ENCODE assay signal across 8 mouse cellular contexts in genomic region chr11:80779527-80780344, GRCm38 (mm10). TPM values are rescaled to one million over a fixed set of nuclear protein-coding genes. Genes with fewer than 3 reads are reported as not detected.
DNase-seq lines count a peak whose midpoint lies in the region; ATAC-seq and TF ChIP-seq lines count a peak whose summit lies in the region.

TSS of gene Myo1d (minus strand) at chr11:80780025.

- ATAC-seq in heart, embryonic 11.5 days (replicated peaks; ENCODE audit: insufficient number of reproducible peaks, low FRiP score, low TSS enrichment), result peak; percentile 98
- ATAC-seq in kidney, embryonic 15.5 days (replicated peaks; ENCODE audit: low FRiP score), result peak; percentile 95
- peak; percentile 94 for ATAC-seq in limb, embryonic 15.5 days (ENCODE audit: insufficient number of reproducible peaks, low FRiP score, low TSS enrichment, low read depth)

- no peaks in the 10 kb centered on the region for H3K79me3 ChIP-seq in C2C12 (ENCODE audit: low read depth)

- 1% methylated on average over 74 of the region's 87 CpGs for WGBS in heart, embryonic 11.5 days (ENCODE audit: insufficient replicate concordance)
- WGBS in kidney, embryonic 15.5 days, result under 1% methylated on average over 83 of the region's 87 CpGs
- 1% methylated on average over 77 of the region's 87 CpGs for WGBS in limb, embryonic 15.5 days

- peak within 1 kb of the TSS; percentile 48 for H3K4me3 ChIP-seq in C2C12 (ENCODE audit: insufficient read depth, poor library complexity, severe bottlenecking)
- H3K4me3 ChIP-seq in erythroblast, embryonic 14.5 days (replicated peaks), result peak within 1 kb of the TSS; percentile 88
- peak within 1 kb of the TSS; percentile 88 for H3K4me3 ChIP-seq in heart, embryonic 11.5 days (ENCODE audit: low read depth, low read length)
- H3K4me3 ChIP-seq in kidney, embryonic 15.5 days (replicated peaks), result peak within 1 kb of the TSS; percentile 82
- peak within 1 kb of the TSS; percentile 70 for H3K4me3 ChIP-seq in limb, embryonic 15.5 days

- H3K79me2 ChIP-seq in C2C12 (ENCODE audit: control insufficient read depth, insufficient read depth), result no peaks in the 10 kb centered on the region

- H3K9me3 ChIP-seq in erythroblast, embryonic 14.5 days (ENCODE audit: control insufficient read depth, low read length), result no peaks in the 10 kb centered on the region
- no peaks in the 10 kb centered on the region for H3K9me3 ChIP-seq in heart, embryonic 11.5 days (replicated peaks; ENCODE audit: control insufficient read depth, low read length)
- no peaks in the 10 kb centered on the region for H3K9me3 ChIP-seq in kidney, embryonic 15.5 days (replicated peaks)
- no peaks in the 10 kb centered on the region for H3K9me3 ChIP-seq in limb, embryonic 15.5 days

- H3K27ac ChIP-seq in heart, embryonic 11.5 days (ENCODE audit: low read depth, low read length), result peak within 1 kb of the TSS; percentile 66
- H3K27ac ChIP-seq in kidney, embryonic 15.5 days, result peak within 1 kb of the TSS; percentile 88
- H3K27ac ChIP-seq in limb, embryonic 15.5 days, result peak within 1 kb of the TSS; percentile 65

- peak; percentile 98 for TF ChIP-seq CTCF in C2C12 (IDR thresholded peaks at IDR 0.05; ENCODE audit: control insufficient read depth, insufficient read depth, insufficient read length)

- H3ac ChIP-seq in C2C12 (ENCODE audit: control insufficient read depth, insufficient read length, low read depth), result peak within 1 kb of the TSS; percentile 52

- peak within 1 kb of the TSS; percentile 78 for H3K9ac ChIP-seq in heart, embryonic 11.5 days (ENCODE audit: low read depth, low read length)
- peak within 1 kb of the TSS; percentile 66 for H3K9ac ChIP-seq in kidney, embryonic 15.5 days
- peak within 1 kb of the TSS; percentile 55; the same call in 1 of the 2 replicates for H3K9ac ChIP-seq in limb, embryonic 15.5 days

- H3K4me2 ChIP-seq in heart, embryonic 11.5 days, result peak within 1 kb of the TSS; percentile 95
- peak within 1 kb of the TSS; percentile 88 for H3K4me2 ChIP-seq in kidney, embryonic 15.5 days
- H3K4me2 ChIP-seq in limb, embryonic 15.5 days, result peak within 1 kb of the TSS; percentile 85

- DNase-seq in brain, embryonic 18.5 days (ENCODE audit: low read depth, low spot score), result peak; percentile 42
- peak; percentile 17 to 32 for DNase-seq in monocyte, adult 2 months (ENCODE audit: low read depth in 1 of 2, low spot score in 2 of 2)
- DNase-seq in spleen, postnatal 14 days (ENCODE audit: low spot score in 2 of 2), result peak; percentile 81 to 89

- H3K36me3 ChIP-seq in C2C12 (ENCODE audit: control insufficient read depth, insufficient read depth), result no peaks in the 10 kb centered on the region
- no peaks in the 10 kb centered on the region for H3K36me3 ChIP-seq in erythroblast, embryonic 14.5 days (ENCODE audit: control insufficient read depth)
- no peaks in the 10 kb centered on the region for H3K36me3 ChIP-seq in heart, embryonic 11.5 days (ENCODE audit: control insufficient read depth, insufficient read depth, low read length)
- no peaks in the 10 kb centered on the region for H3K36me3 ChIP-seq in kidney, embryonic 15.5 days
- H3K36me3 ChIP-seq in limb, embryonic 15.5 days, result no peaks in the 10 kb centered on the region

- peaks cover 62% of the 10 kb centered on the region for H3K4me1 ChIP-seq in erythroblast, embryonic 14.5 days (ENCODE audit: control insufficient read depth)
- H3K4me1 ChIP-seq in heart, embryonic 11.5 days (ENCODE audit: control insufficient read depth, insufficient read depth, low read length), result peaks cover 4% of the 10 kb centered on the region
- peaks cover 21% of the 10 kb centered on the region for H3K4me1 ChIP-seq in kidney, embryonic 15.5 days
- H3K4me1 ChIP-seq in limb, embryonic 15.5 days, result peaks cover 13% of the 10 kb centered on the region

- no peaks in the 10 kb centered on the region for H3K27me3 ChIP-seq in C2C12 (ENCODE audit: control insufficient read depth, insufficient read depth, insufficient read length)
- H3K27me3 ChIP-seq in erythroblast, embryonic 14.5 days (ENCODE audit: control insufficient read depth), result peaks cover 26% of the 10 kb centered on the region
- H3K27me3 ChIP-seq in heart, embryonic 11.5 days (ENCODE audit: control insufficient read depth, insufficient read depth, low read length), result no peaks in the 10 kb centered on the region
- H3K27me3 ChIP-seq in kidney, embryonic 15.5 days, result no peaks in the 10 kb centered on the region
- no peaks in the 10 kb centered on the region for H3K27me3 ChIP-seq in limb, embryonic 15.5 days

TF ChIP-seq in C2C12, 6 proteins besides CTCF, POLR2A, EP300 and RAD21:
- peak; percentile 63 for TF ChIP-seq MAX (IDR thresholded peaks at IDR 0.05)
- TF ChIP-seq FOSL1 (IDR thresholded peaks at IDR 0.05; ENCODE audit: insufficient read depth, low read length, poor library complexity, severe bottlenecking), result no peak

RNA-seq across cellular contexts. Expression of gene Myo1d, which starts in this region (rescaled TPM):
- 10.8 TPM for polyA plus RNA-seq in C2C12 (2012; fragmentation: generic; extraction: Trizol)
- 1.9 and 2.0 TPM in 2 replicates for polyA plus RNA-seq in erythroblast, embryonic 14.5 days (2012)
- polyA plus RNA-seq in heart, embryonic 11.5 days (2014; fragmentation: Nextera tagmentation; extraction: Ambion mirVana), result 10.8 and 11.1 TPM in 2 replicates
- polyA plus RNA-seq in kidney, embryonic 15.5 days (2015; fragmentation: Nextera tagmentation; extraction: Ambion mirVana), result 14.4 and 15.8 TPM in 2 replicates
- polyA plus RNA-seq in limb, embryonic 15.5 days (2015; fragmentation: Nextera tagmentation; extraction: Ambion mirVana), result 10.3 and 10.6 TPM in 2 replicates

Comparison
In these comparisons a context has a peak if more than half of its experiments do, and no peak if none do; other contexts are left out.
1. Peak in every context shown above with its lines: DNase-seq, ATAC-seq, H3K4me3 ChIP-seq and H3K27ac ChIP-seq.
2. DNase-seq: peak in every context shown above with its lines; median percentile 85 in spleen, postnatal 14 days; 42 in brain, embryonic 18.5 days; 24 in monocyte, adult 2 months.